Mouse (Mus musculus) kidney, adult 2 months (tissue): ENCODE data around the gene Gstt2.

Source experiments
- CTCF ChIP-seq: fragments of 200-500 bp; conservative IDR thresholded peaks from 2 replicates; pipeline ENCODE4 v1.5.1; 2011; ENCODE audit warnings: low read depth, mild to moderate bottlenecking, control low read depth, low read length, moderate library complexity, mixed read lengths; ENCODE audit not compliant: insufficient read depth, insufficient read length
- POLR2A ChIP-seq: fragments of 200-500 bp; IDR thresholded peaks from one replicate; pipeline ENCODE4 v1.6.1; 2011; ENCODE audit warnings: low read depth, low read length, control low read depth

- no peak for TF ChIP-seq CTCF
- TF ChIP-seq POLR2A = no peak
Measured at GRCm38 (mm10) chr10:75845306-75845930, 8.2 kb upstream of the Gstt2 start.
